Comparison of ENCODE assay signal across 20 mouse cellular contexts in the genomic region with DNA sequence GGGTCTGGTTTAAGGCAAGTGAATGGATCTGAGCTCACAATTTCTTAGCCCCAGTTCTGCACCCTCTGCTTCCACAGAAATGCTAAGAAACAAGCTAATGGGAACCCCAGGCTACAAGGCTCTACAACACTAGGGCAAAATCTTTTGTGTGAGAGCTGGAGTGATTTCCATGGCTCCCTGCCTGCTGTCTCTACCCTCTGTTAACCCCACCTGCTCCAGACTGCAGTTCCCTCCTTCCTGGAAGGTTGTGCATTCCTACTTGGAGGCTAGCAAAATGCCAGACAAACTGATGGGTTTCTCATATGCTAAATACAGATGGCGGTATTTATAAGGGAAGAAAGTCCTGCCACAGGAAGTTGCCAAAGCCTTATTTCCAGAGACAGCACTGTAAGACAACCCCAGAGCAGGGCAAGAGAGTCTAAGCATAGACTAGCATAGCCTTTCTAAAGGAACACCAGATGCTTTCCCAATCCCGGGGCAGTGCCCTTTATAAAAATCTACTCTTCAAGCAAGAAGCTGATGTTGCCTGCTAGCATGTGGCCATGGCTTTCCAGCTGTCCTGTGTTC.
A peak's percentile ranks its signal among the peaks of the same experiment; 100 is the strongest.
DNase-seq lines count a peak whose midpoint lies in the region; ATAC-seq lines count a peak whose summit lies in the region.
"Had no signal": no experiment of that assay in that cellular context is flagged by ENCODE, and none has a peak within 500 bp of the region (broad histone marks: within the 10 kb centered on the region; RNA-seq: fewer than 3 reads in every experiment).

No protein-coding gene starts in this region.

- peak; percentile 57 for ATAC-seq in forebrain, embryonic 16.5 days
- no peak; the same call in 1 of the 2 replicates for ATAC-seq in forebrain, embryonic 13.5 days
- ATAC-seq in hindbrain, embryonic 13.5 days (ENCODE audit: low FRiP score): no peak
- ATAC-seq: activated CD4-positive, CD25-positive, alpha-beta regulatory T cell, adult 4 months; hindbrain, embryonic 16.5 days; intestine, embryonic 15.5 days had no signal

- peak; percentile 19 to 26 for DNase-seq in cerebellum, postnatal 10 days
- no peak for DNase-seq in cerebellum, adult 11 months
- DNase-seq in layer of hippocampus, postnatal 14 days (ENCODE audit: low spot score in 2 of 2): peak; percentile 41 to 49
- no peak for DNase-seq in layer of hippocampus, postnatal 25 days (ENCODE audit: extremely low spot score in 1 of 2, low spot score in 1 of 2)
- DNase-seq: adrenal gland, adult 8-10 months; adrenal gland, postnatal 25 days; cerebellum, adult 11-12 months; cerebellum, adult 8-10 months; cerebellum, postnatal 14 days; gastrocnemius, postnatal 25 days; heart, adult 2 months; kidney, adult 11 months had no signal

- no peaks in the 10 kb centered on the region for H3K9me3 ChIP-seq in forebrain, embryonic 16.5 days (ENCODE audit: control insufficient read depth, low read length)
- H3K9me3 ChIP-seq in forebrain, embryonic 13.5 days (replicated peaks): no peaks in the 10 kb centered on the region
- H3K9me3 ChIP-seq in hindbrain, embryonic 13.5 days: no peaks in the 10 kb centered on the region
- H3K9me3 ChIP-seq: hindbrain, embryonic 12.5 days; intestine, embryonic 15.5 days had no signal

- H3K36me3 ChIP-seq in forebrain, embryonic 16.5 days (ENCODE audit: control insufficient read depth, insufficient read depth): no peaks in the 10 kb centered on the region
- no peaks in the 10 kb centered on the region for H3K36me3 ChIP-seq in forebrain, embryonic 13.5 days (ENCODE audit: poor library complexity, severe bottlenecking)
- H3K36me3 ChIP-seq in hindbrain, embryonic 13.5 days: no peaks in the 10 kb centered on the region
- H3K36me3 ChIP-seq: hindbrain, embryonic 12.5 days; intestine, embryonic 15.5 days had no signal

- no peak overlapping the region for H3K9ac ChIP-seq in forebrain, embryonic 16.5 days (replicated peaks; ENCODE audit: low read depth, low read length)
- no peak overlapping the region for H3K9ac ChIP-seq in forebrain, embryonic 13.5 days
- H3K9ac ChIP-seq in hindbrain, embryonic 13.5 days: no peak overlapping the region
- H3K9ac ChIP-seq: hindbrain, embryonic 12.5 days; intestine, embryonic 15.5 days had no signal

- H3K4me2 ChIP-seq in forebrain, embryonic 16.5 days (ENCODE audit: low read length): no peak overlapping the region
- no peak overlapping the region for H3K4me2 ChIP-seq in forebrain, embryonic 13.5 days
- H3K4me2 ChIP-seq in hindbrain, embryonic 13.5 days: no peak overlapping the region
- H3K4me2 ChIP-seq: heart, embryonic 11.5 days; hindbrain, embryonic 12.5 days; intestine, embryonic 15.5 days had no signal

- H3K27me3 ChIP-seq in forebrain, embryonic 16.5 days (replicated peaks; ENCODE audit: control insufficient read depth, insufficient read depth, low read length): no peaks in the 10 kb centered on the region
- H3K27me3 ChIP-seq in forebrain, embryonic 13.5 days: no peaks in the 10 kb centered on the region
- H3K27me3 ChIP-seq in hindbrain, embryonic 13.5 days: no peaks in the 10 kb centered on the region
- H3K27me3 ChIP-seq: hindbrain, embryonic 12.5 days; intestine, embryonic 15.5 days had no signal

- H3K27ac ChIP-seq in forebrain, embryonic 16.5 days (ENCODE audit: low read length): peak overlapping the region; percentile 35; the same call in 1 of the 2 replicates
- H3K27ac ChIP-seq in forebrain, embryonic 13.5 days: no peak overlapping the region
- H3K27ac ChIP-seq in hindbrain, embryonic 13.5 days: no peak overlapping the region
- H3K27ac ChIP-seq: heart, adult 2 months; hindbrain, embryonic 12.5 days; intestine, embryonic 15.5 days had no signal

- no peak overlapping the region for H3K4me3 ChIP-seq in forebrain, embryonic 16.5 days (replicated peaks; ENCODE audit: low read length)
- H3K4me3 ChIP-seq in forebrain, embryonic 13.5 days: no peak overlapping the region
- H3K4me3 ChIP-seq in hindbrain, embryonic 13.5 days: no peak overlapping the region
- H3K4me3 ChIP-seq: heart, adult 2 months; hindbrain, embryonic 12.5 days; intestine, embryonic 15.5 days had no signal

- H3K4me1 ChIP-seq in forebrain, embryonic 16.5 days (replicated peaks; ENCODE audit: control insufficient read depth, insufficient read depth, low read length): peaks cover 13% of the 10 kb centered on the region
- H3K4me1 ChIP-seq in forebrain, embryonic 13.5 days: peaks cover 22% of the 10 kb centered on the region
- no peaks in the 10 kb centered on the region; the same call in 1 of the 2 replicates for H3K4me1 ChIP-seq in hindbrain, embryonic 13.5 days (replicated peaks)
- H3K4me1 ChIP-seq: hindbrain, embryonic 12.5 days; intestine, embryonic 15.5 days had no signal

- 65% methylated on average over 2 of the region's 2 CpGs for WGBS in forebrain, embryonic 16.5 days
- 81% methylated on average over 2 of the region's 2 CpGs for WGBS in forebrain, embryonic 13.5 days
- 83% methylated on average over 2 of the region's 2 CpGs for WGBS in hindbrain, embryonic 13.5 days

Comparison
In these comparisons a context has a peak if more than half of its experiments do, and no peak if none do; other contexts are left out.
1. DNase-seq: peak in cerebellum, postnatal 10 days (2 of 2) and layer of hippocampus, postnatal 14 days (2 of 2); none in cerebellum, adult 11 months (single experiment) and layer of hippocampus, postnatal 25 days (0 of 2).